Comparison of ENCODE assay signal across 10 mouse cellular contexts in genomic region chr6:126003002-126003742, GRCm38 (mm10).
DNase-seq lines count a peak whose midpoint lies in the region; ATAC-seq and TF ChIP-seq lines count a peak whose summit lies in the region.
"Had no signal": no experiment of that assay in that cellular context is flagged by ENCODE, and none has a peak within 500 bp of the region (broad histone marks: within the 10 kb centered on the region; RNA-seq: fewer than 3 reads in every experiment).

No protein-coding gene starts in this region.

- DNase-seq in forebrain, embryonic 10.5 days (ENCODE audit: extremely low spot score, low spot score), result peak; percentile 44
- DNase-seq in forebrain, embryonic 14.5 days (ENCODE audit: low spot score), result no peak
- DNase-seq in midbrain, embryonic 10.5 days (ENCODE audit: low spot score), result peak; percentile 59
- peak; percentile 91 for DNase-seq in kidney, postnatal 0 days (ENCODE audit: low spot score)
- no peak for DNase-seq in left cerebral cortex, adult 18-20 months (ENCODE audit: low spot score in 2 of 2)
- no peak for DNase-seq in right cerebral cortex, postnatal 4 days

- no peak overlapping the region for H3K4me3 ChIP-seq in forebrain, embryonic 10.5 days
- no peak overlapping the region for H3K4me3 ChIP-seq in forebrain, embryonic 14.5 days (ENCODE audit: low read depth, low read length)
- H3K4me3 ChIP-seq in midbrain, embryonic 10.5 days, result no peak overlapping the region
- no peak overlapping the region for H3K4me3 ChIP-seq in midbrain, embryonic 16.5 days (ENCODE audit: low read depth, low read length)
- no peak overlapping the region for H3K4me3 ChIP-seq in kidney, postnatal 0 days (replicated peaks; ENCODE audit: low read depth, low read length)
- no peak overlapping the region for H3K4me3 ChIP-seq in stomach, embryonic 15.5 days (replicated peaks)
- H3K4me3 ChIP-seq: forebrain, embryonic 15.5 days; hindbrain, embryonic 15.5 days had no signal

- WGBS in forebrain, embryonic 10.5 days, result 8% methylated on average over 4 of the region's 4 CpGs
- 13% methylated on average over 4 of the region's 4 CpGs for WGBS in forebrain, embryonic 14.5 days
- WGBS in midbrain, embryonic 10.5 days, result 10% methylated on average over 4 of the region's 4 CpGs
- 6% methylated on average over 4 of the region's 4 CpGs for WGBS in midbrain, embryonic 16.5 days
- WGBS in kidney, postnatal 0 days, result 16% methylated on average over 4 of the region's 4 CpGs
- 14% methylated on average over 4 of the region's 4 CpGs for WGBS in stomach, embryonic 15.5 days

- H3K36me3 ChIP-seq in forebrain, embryonic 10.5 days (replicated peaks), result no peaks in the 10 kb centered on the region
- H3K36me3 ChIP-seq in forebrain, embryonic 14.5 days (ENCODE audit: control insufficient read depth, insufficient read depth, low read length), result no peaks in the 10 kb centered on the region
- H3K36me3 ChIP-seq in midbrain, embryonic 10.5 days, result no peaks in the 10 kb centered on the region
- no peaks in the 10 kb centered on the region for H3K36me3 ChIP-seq in midbrain, embryonic 16.5 days (ENCODE audit: control insufficient read depth, insufficient read depth, low read length)
- H3K36me3 ChIP-seq in kidney, postnatal 0 days (ENCODE audit: insufficient read depth, low read length), result no peaks in the 10 kb centered on the region
- no peaks in the 10 kb centered on the region for H3K36me3 ChIP-seq in stomach, embryonic 15.5 days
- H3K36me3 ChIP-seq: forebrain, embryonic 15.5 days; hindbrain, embryonic 15.5 days had no signal

- H3K9ac ChIP-seq in forebrain, embryonic 14.5 days (ENCODE audit: low read length), result no peak overlapping the region
- no peak overlapping the region for H3K9ac ChIP-seq in midbrain, embryonic 16.5 days (ENCODE audit: low read depth, low read length)
- H3K9ac ChIP-seq in kidney, postnatal 0 days (ENCODE audit: low read depth, low read length), result no peak overlapping the region
- H3K9ac ChIP-seq in stomach, embryonic 15.5 days, result no peak overlapping the region
- H3K9ac ChIP-seq: forebrain, embryonic 15.5 days; hindbrain, embryonic 15.5 days had no signal

- H3K27ac ChIP-seq in forebrain, embryonic 10.5 days, result peak overlapping the region; percentile 80
- H3K27ac ChIP-seq in forebrain, embryonic 14.5 days (ENCODE audit: low read depth, low read length), result no peak overlapping the region
- peak overlapping the region; percentile 72 for H3K27ac ChIP-seq in midbrain, embryonic 10.5 days (replicated peaks)
- no peak overlapping the region for H3K27ac ChIP-seq in midbrain, embryonic 16.5 days (ENCODE audit: low read length)
- H3K27ac ChIP-seq in kidney, postnatal 0 days, result peak overlapping the region; percentile 82
- peak overlapping the region; percentile 71 for H3K27ac ChIP-seq in stomach, embryonic 15.5 days
- H3K27ac ChIP-seq: forebrain, embryonic 15.5 days; hindbrain, embryonic 15.5 days had no signal

- peaks cover 35% of the 10 kb centered on the region for H3K4me1 ChIP-seq in forebrain, embryonic 10.5 days
- H3K4me1 ChIP-seq in forebrain, embryonic 14.5 days (ENCODE audit: control insufficient read depth, insufficient read depth, low read length), result no peaks in the 10 kb centered on the region
- H3K4me1 ChIP-seq in midbrain, embryonic 10.5 days, result peaks cover 27% of the 10 kb centered on the region
- no peaks in the 10 kb centered on the region for H3K4me1 ChIP-seq in midbrain, embryonic 16.5 days (ENCODE audit: control insufficient read depth, insufficient read depth, low read length)
- H3K4me1 ChIP-seq in kidney, postnatal 0 days (replicated peaks; ENCODE audit: insufficient read depth, low read length), result peaks cover 17% of the 10 kb centered on the region; the same call in 1 of the 2 replicates
- peaks cover 25% of the 10 kb centered on the region; the same call in 1 of the 2 replicates for H3K4me1 ChIP-seq in stomach, embryonic 15.5 days
- H3K4me1 ChIP-seq: forebrain, embryonic 15.5 days; hindbrain, embryonic 15.5 days had no signal

- TF ChIP-seq CTCF in kidney, postnatal 0 days (IDR thresholded peaks at IDR 0.05; ENCODE audit: low read depth), result no peak

- H3K27me3 ChIP-seq in forebrain, embryonic 10.5 days (ENCODE audit: poor library complexity, severe bottlenecking), result no peaks in the 10 kb centered on the region
- H3K27me3 ChIP-seq in forebrain, embryonic 14.5 days (replicated peaks; ENCODE audit: control insufficient read depth, insufficient read depth, low read length), result no peaks in the 10 kb centered on the region
- H3K27me3 ChIP-seq in midbrain, embryonic 10.5 days (ENCODE audit: low read depth, poor library complexity, severe bottlenecking), result no peaks in the 10 kb centered on the region
- H3K27me3 ChIP-seq in midbrain, embryonic 16.5 days (ENCODE audit: control insufficient read depth, insufficient read depth, low read depth, low read length), result no peaks in the 10 kb centered on the region
- no peaks in the 10 kb centered on the region for H3K27me3 ChIP-seq in kidney, postnatal 0 days (ENCODE audit: insufficient read depth, low read length)
- H3K27me3 ChIP-seq in stomach, embryonic 15.5 days (replicated peaks), result no peaks in the 10 kb centered on the region
- H3K27me3 ChIP-seq: forebrain, embryonic 15.5 days; hindbrain, embryonic 15.5 days had no signal

- no peaks in the 10 kb centered on the region for H3K9me3 ChIP-seq in forebrain, embryonic 10.5 days
- H3K9me3 ChIP-seq in forebrain, embryonic 14.5 days (replicated peaks; ENCODE audit: control insufficient read depth, low read length), result no peaks in the 10 kb centered on the region
- no peaks in the 10 kb centered on the region for H3K9me3 ChIP-seq in midbrain, embryonic 10.5 days (replicated peaks)
- H3K9me3 ChIP-seq in midbrain, embryonic 16.5 days (replicated peaks; ENCODE audit: control insufficient read depth, low read length, poor library complexity, severe bottlenecking), result no peaks in the 10 kb centered on the region
- no peaks in the 10 kb centered on the region for H3K9me3 ChIP-seq in kidney, postnatal 0 days (replicated peaks; ENCODE audit: low read length)
- H3K9me3 ChIP-seq in stomach, embryonic 15.5 days, result no peaks in the 10 kb centered on the region
- H3K9me3 ChIP-seq: forebrain, embryonic 15.5 days; hindbrain, embryonic 15.5 days had no signal

- no peak overlapping the region for H3K4me2 ChIP-seq in forebrain, embryonic 14.5 days (ENCODE audit: low read length)
- no peak overlapping the region for H3K4me2 ChIP-seq in midbrain, embryonic 16.5 days (ENCODE audit: low read length)
- H3K4me2 ChIP-seq in kidney, postnatal 0 days (ENCODE audit: low read length), result no peak overlapping the region
- H3K4me2 ChIP-seq in stomach, embryonic 15.5 days, result peak overlapping the region; percentile 3; the same call in 1 of the 2 replicates
- H3K4me2 ChIP-seq: forebrain, embryonic 15.5 days; hindbrain, embryonic 15.5 days had no signal

- no peak for ATAC-seq in forebrain, embryonic 14.5 days
- no peak for ATAC-seq in midbrain, embryonic 16.5 days
- peak; percentile 75 for ATAC-seq in kidney, postnatal 0 days (replicated peaks; ENCODE audit: low FRiP score, low read depth)
- ATAC-seq in stomach, embryonic 15.5 days (ENCODE audit: insufficient read depth, low FRiP score, low read depth), result peak; percentile 68
- ATAC-seq: forebrain, embryonic 15.5 days had no signal

Comparison
In these comparisons a context has a peak if more than half of its experiments do, and no peak if none do; other contexts are left out.
1. DNase-seq: peak in forebrain, embryonic 10.5 days (single experiment), midbrain, embryonic 10.5 days (single experiment) and kidney, postnatal 0 days (single experiment); none in forebrain, embryonic 14.5 days (single experiment), left cerebral cortex, adult 18-20 months (0 of 2) and right cerebral cortex, postnatal 4 days (single experiment).
2. H3K27ac ChIP-seq: peak in forebrain, embryonic 10.5 days (single experiment), midbrain, embryonic 10.5 days (single experiment), kidney, postnatal 0 days (single experiment) and stomach, embryonic 15.5 days (single experiment); none in forebrain, embryonic 14.5 days (single experiment) and midbrain, embryonic 16.5 days (single experiment).
3. ATAC-seq: peak in kidney, postnatal 0 days (single experiment) and stomach, embryonic 15.5 days (single experiment); none in forebrain, embryonic 14.5 days (single experiment) and midbrain, embryonic 16.5 days (single experiment).